Mouse (Mus musculus) layer of hippocampus, adult 2 months (tissue): ENCODE results near the gene Tbx5. TPM values are rescaled to one million over a fixed set of nuclear protein-coding genes. Genes with fewer than 3 reads are reported as not detected.

Experiments used
- DNase-seq, 2 experiments: peaks; one replicate each; pipeline ENCODE4 v3.0.0; 2022; ENCODE audit warnings: low spot score in 2 of 2
- H3K27ac ChIP-seq: fragments of 200-600 bp; 2 replicates; pipeline ENCODE4 v1.8.1; 2022
- H3K4me3 ChIP-seq: fragments of 200-600 bp; 2 replicates; pipeline ENCODE4 v1.8.1; 2022; ENCODE audit warnings: mild to moderate bottlenecking
- CTCF ChIP-seq: fragments of 200-600 bp; conservative IDR thresholded peaks from 2 replicates; pipeline ENCODE4 v1.8.1; 2022; ENCODE audit warnings: antibody characterized with exemption, mild to moderate bottlenecking, moderate library complexity
- total RNA-seq, 2 experiments: library from RNA; stranded (reverse); gene quantifications; 2 replicates each; pipeline ENCODE4 v1.2.3; 2021

The Tbx5 gene
- total RNA-seq, 2 experiments from 2014 or later: not detected

DNA sequence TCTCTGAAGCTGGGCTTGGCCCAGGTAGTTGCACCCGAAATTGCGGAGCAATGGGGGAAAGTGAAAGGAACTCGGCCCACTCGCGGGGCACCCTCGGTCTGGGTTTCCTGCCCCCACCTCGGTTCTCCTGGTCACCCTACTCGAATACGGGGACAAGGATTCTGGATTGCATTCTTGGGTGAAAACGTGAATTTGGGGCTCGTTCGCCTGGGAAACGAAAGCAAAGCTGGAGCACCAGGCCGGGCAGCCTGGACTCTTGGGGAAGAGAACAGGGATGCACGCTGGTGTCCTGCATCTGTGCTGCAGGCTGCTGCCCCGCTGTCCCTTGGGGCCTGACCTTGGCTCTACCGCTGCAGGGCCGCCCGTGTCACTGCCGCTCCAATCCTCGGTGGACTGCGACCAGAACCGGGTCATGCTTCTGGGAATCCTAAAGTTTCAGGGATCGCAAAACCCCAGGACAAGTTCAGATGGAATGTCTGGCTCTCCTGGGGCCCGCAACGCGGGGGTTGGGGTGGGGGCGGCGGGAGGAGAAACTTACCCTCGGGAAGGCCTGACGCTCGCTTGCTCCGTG is 1.2 kb upstream of the Tbx5 start:
- peak overlapping the region; percentile 17; the same call in 1 of the 2 replicates for H3K4me3 ChIP-seq
- no peak for DNase-seq
- TF ChIP-seq CTCF: no peak
- no peak overlapping the region for H3K27ac ChIP-seq

DNA sequence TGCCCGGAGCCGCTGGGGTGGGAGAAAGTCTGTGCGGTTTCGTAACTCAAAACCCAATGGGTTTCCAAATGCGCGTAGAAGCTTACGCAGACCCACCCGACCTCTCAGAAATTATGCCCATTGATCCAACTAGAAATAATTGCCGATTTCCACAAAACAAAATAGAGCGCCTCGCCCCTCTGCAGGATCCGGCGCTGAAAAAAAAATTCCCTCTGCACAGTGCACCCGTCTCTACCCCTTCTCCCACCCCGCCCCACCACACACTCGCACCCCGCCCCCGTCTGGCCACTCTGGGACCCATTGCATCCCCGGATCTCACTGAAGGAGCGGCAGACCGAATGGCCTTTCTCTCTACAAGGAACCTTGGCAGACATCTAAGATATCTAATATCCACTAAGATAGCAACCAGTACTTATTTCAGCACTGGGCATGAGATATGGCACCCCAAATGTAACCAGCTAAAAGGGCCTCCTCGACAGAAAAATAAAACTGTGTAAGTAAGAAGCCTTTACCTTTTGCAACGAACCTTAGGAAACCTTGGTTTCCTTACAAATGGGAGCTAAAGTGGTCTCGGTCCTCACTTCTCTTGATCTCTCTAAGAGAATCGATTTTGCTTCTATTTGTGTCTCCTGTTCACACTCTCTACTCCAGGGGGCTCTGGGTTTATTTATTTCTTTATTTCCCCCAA is 533 bp upstream of the Tbx5 start:
- Histone ChIP-seq H3K27ac (no peak overlapping the region), H3K4me3 (no peak overlapping the region)
- DNase-seq: no peak
- no peak for TF ChIP-seq CTCF

DNA sequence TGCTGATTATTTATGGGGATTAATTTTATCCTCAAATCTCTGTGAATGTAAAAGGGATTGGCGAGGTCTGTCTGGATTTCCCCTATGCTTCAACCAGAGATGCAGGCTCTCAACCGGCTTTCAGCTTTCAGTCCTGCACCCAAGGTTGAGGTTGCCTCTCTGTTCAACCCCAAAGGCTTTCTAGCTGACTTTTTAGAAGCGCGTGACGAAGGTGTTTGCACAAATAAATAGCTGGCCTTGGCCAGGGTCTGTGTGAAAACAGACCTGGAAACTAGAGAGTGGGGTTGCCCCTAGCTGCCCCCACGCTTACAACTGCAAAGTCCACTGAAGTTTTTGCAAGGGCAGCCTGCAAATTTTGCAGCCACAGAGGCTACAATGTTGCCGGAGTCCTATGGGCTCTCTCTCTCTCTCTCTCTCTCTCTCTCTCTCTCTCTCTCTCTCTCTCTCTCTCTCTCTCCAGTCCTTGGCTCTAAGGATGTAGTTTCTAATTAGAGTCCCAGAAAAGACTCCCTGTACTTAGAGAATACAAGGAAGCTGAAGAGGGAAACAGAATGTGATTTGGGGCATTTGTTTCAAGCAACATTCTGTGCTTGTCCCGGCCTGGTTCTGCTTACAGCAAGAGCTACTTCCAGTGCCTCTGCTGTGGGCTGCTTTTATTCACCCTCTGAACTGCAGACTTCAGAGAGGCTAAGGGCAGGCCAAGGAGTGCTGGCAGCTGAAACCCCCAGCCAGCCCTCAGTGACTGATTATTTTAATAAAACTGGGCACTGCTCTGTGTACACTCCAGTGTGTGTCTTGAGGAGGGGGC is 959 bp downstream of the Tbx5 start:
- no peak for TF ChIP-seq CTCF
- no peak overlapping the region for H3K4me3 ChIP-seq
- DNase-seq: no peak
- no peak overlapping the region for H3K27ac ChIP-seq

DNA sequence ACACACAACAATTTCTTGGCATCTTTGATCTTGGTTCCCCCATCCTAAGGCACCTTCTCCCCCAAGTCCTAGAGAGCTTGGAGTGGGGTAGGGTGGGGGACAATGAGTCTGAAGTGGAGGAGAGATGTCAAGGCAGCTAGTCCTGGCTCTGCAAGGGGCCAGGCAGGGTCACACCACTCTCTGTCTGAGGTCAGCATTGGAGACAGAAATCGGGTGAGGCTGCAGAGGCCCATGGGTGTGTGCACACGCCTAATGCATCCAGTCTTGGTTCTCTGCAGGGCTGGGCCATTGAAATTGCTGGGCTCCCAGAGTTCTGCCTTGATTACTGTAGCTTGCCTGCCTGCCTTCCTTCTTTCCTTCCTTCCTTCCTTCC is 1.5 kb downstream of the Tbx5 start:
- Histone ChIP-seq H3K4me3 (no peak overlapping the region), H3K27ac (no peak overlapping the region)
- no peak for TF ChIP-seq CTCF
- no peak for DNase-seq

DNA sequence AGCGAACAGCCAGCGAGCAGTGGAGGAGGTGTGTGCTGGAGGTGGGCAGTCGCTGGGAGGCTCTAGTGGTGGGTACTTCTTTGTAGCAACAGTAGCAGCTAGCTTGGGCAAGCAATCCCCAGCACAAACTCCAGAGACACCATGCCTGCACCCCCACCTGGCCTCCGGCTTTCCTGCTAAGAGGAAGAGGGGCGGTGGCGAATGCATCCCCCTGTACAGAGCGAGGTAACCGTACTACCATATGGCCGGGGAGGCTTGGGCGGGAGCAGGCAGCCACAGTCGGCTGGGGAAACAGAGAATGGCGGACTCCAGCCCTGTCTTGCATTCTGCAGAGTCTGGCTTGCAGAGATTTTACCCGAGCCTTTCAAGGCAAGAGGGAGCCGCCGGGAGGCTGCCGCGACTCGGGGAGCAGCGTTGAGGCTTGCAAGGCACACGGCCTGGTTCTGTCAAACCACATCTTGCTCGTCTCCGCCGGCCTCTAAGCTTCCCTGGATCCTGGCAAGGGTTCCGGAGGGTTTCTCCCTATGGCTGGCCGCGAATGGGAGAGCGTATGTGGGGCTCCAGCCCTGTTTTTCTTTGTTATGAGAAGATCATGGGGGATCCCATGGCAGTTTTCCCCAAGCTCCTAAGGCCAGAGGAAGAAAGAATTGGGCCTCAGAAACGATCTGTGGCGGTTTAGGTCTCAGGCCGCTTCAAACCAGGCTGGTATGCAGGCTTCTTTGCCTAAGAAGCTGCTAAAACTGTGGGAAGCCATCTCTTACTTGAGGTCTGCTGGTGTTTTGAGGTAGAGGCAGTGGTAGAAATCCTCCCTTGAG is 2.8 kb downstream of the Tbx5 start:
- no peak for TF ChIP-seq CTCF
- H3K4me3 ChIP-seq: no peak overlapping the region
- no peak overlapping the region for H3K27ac ChIP-seq
- no peak for DNase-seq

DNA sequence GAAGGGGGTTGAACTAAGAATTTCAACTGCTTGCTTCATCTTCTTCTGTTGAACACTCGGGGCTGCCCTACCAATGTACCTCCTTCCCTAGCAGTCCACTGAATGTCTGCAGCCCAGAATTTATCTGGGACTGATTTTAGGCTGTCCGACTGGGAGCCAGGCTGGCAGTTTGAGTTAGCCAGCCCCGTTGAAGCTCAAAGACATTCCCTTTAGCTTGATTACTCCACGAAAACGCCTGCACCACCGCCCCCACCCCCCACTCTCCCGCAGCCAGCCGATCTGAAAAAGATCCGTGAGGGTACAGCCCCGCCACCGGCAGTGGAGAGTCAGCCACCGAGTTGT is 3.4 kb downstream of the Tbx5 start:
- DNase-seq: no peak
- Histone ChIP-seq H3K27ac (no peak overlapping the region), H3K4me3 (no peak overlapping the region)
- no peak for TF ChIP-seq CTCF

DNA sequence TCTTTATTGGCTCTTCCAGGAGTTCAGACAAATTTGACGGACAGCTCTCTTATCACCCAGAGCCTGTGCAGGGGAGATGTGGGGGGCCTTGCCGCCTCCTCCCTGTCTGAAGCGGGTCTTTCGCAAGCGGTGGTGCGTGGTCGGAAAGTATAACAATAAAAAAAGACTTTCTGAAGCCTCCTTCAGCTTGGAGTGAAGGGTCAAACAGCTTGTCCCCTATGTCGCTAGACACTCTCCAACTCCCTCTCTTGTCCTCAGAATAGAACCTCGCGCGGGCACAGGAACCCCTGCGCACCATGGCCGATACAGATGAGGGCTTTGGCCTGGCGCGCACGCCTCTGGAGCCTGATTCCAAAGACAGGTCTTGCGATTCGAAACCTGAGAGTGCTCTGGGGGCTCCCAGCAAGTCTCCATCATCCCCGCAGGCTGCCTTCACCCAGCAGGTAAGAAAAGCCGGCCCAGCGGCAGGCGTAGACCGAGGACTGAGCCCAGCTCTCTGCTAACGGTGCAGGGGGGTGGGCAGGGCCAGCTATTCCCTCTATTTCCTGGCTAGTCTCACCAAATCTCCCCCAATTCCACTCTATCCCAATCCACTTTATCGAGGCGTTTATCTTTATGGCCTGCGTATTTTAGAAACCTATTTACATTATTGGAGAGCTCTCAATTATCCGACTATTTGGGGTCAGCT is 4.3 kb downstream of the Tbx5 start:
- DNase-seq: no peak
- no peak for TF ChIP-seq CTCF
- Histone ChIP-seq H3K4me3 (no peak overlapping the region), H3K27ac (no peak overlapping the region)

DNA sequence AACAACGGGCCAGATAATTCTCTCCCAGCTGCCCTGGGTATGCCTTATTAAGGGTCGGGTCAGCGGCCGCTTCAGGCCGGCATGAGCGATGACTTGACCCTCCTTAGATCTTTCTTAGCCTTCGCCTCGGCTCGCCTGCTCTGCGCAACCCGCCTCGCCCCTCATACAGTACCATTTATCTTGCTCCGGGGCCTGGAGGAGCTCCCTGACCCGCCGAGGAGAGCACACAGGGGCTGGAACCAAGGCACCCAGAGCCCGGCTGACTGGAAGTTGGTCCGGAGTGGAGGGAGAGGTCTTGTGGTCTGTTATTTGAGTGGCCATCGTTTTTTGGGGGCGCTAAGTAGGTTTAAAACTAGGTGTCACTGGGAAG is 4.8 kb downstream of the Tbx5 start:
- no peak for DNase-seq
- no peak for TF ChIP-seq CTCF
- Histone ChIP-seq H3K4me3 (no peak overlapping the region), H3K27ac (no peak overlapping the region)

DNA sequence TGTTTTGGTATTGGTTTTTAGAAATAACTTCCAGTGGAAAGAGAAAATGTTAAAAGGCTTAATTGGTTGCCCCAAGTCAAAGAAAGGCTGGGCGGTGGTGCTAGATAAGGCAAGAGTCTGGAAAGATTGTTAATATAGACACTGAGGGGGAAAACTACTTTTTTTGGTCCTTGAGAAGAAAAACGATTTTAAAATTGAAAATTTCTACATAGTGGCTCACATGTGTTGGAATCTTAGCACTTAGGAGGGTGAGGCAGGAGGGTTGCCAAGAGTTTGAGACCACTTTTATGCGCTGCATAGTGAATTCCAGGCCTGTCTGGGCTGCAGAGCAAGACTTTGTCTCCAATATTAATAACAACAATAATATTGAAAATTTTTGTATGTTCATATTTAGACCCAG is 5.4 kb downstream of the Tbx5 start:
- no peak for TF ChIP-seq CTCF
- no peak for DNase-seq

DNA sequence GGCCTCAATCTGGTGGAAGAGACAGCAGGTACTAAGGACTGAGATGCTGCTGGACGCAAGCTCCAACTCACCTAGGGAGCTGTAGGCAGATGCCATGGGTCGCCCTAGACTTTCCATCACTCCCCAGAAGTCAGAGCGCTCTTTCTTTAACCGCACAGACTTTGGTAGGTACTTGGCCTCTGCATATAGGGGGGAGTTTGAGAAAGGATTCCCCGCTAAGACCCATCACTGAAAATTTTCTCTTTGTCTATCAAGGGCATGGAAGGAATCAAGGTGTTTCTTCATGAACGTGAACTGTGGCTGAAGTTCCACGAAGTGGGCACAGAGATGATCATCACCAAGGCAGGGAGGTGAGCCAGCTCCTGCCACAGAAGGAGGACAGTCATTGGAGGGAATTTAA is 6.0 kb downstream of the Tbx5 start:
- TF ChIP-seq CTCF: no peak
- Histone ChIP-seq H3K4me3 (no peak overlapping the region), H3K27ac (no peak overlapping the region)
- DNase-seq: no peak

More for the DNA sequence above, 5.4 kb downstream of the Tbx5 start:
- Histone ChIP-seq H3K4me3 (no peak overlapping the region), H3K27ac (no peak overlapping the region)

DNA sequence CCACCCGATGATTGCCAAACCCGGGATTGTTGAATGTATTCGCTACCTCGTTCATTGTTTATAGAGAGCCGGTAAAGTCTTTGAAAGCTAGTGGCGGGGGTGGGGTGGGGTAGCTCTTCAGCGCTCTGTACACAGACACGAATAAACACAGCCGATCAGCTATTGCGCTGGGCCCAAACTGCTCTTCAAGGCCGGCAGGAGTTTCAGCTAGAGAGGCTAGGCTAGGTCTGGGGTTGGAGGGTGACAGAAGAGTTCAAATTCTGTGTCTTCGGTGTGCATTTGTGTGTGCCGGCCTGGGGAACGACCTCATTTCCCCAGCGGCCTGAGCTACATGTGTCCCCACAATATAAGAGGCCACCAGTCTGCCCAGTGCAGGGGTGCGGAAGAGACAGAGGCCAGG is 6.7 kb downstream of the Tbx5 start:
- no peak overlapping the region for H3K4me3 ChIP-seq
- no peak overlapping the region for H3K27ac ChIP-seq
- TF ChIP-seq CTCF: no peak
- DNase-seq: no peak

DNA sequence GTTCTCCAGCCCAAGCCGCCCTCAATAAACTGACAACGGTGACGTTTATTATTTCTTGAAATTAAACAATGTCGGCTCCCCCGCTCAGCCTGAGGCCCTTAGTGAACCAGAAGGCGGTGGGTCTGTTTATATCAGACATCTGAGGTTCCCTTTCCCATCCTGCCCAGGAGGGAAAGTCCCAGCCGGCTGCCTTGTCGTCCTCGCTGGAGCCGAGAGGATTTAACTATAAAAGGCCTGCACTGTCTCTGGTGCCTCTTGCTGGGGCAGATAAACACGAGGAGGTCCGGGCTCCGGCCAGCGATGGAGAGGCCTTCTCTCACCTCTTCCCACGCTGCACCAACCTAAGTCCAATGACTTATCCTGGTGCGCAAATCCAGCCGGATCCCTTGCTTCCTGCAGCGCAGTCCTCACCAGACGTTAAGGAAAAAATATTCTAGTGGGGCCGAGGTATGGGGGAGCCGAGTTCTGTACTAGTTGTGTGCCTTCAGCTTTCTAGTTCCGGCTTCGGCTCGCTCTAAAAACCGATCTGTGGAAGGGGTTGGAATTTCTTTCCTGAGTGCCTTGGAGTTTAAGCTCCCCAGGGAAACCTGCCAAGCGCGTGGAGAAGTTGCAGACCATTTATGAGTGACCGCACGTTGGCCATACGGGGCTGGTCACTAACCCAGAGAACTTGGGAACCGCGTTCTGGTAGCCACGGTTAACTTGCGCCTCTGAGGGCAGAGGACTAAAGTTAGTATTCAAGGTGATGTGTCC is 7.3 kb downstream of the Tbx5 start:
- H3K4me3 ChIP-seq: no peak overlapping the region
- TF ChIP-seq CTCF: no peak
- no peak overlapping the region for H3K27ac ChIP-seq
- no peak for DNase-seq
